Mouse (Mus musculus) NIH3T3 (cell line): ENCODE data around the gene Cdh13.

Experiments
- DNase-seq: peaks from one replicate; pipeline ENCODE4 v3.0.0-alpha.2; 2012; ENCODE audit warnings: low read depth

Gene Cdh13

GRCm38 (mm10) chr8:118306957-118307356 lies 23.4 kb downstream of the Cdh13 start:
- DNase-seq, result no peak

GRCm38 (mm10) chr8:118309106-118309505 lies 25.6 kb downstream of the Cdh13 start:
- DNase-seq, result no peak

GRCm38 (mm10) chr8:118313426-118314187 lies 30.1 kb downstream of the Cdh13 start:
- DNase-seq, result no peak

- no peak for DNase-seq
Measured at GRCm38 (mm10) chr8:118314188-118314563, 30.6 kb downstream of the Cdh13 start.

- no peak for DNase-seq
Measured at GRCm38 (mm10) chr8:118314932-118315331, 31.4 kb downstream of the Cdh13 start.

- DNase-seq, result no peak
Measured at GRCm38 (mm10) chr8:118316440-118316839, 32.9 kb downstream of the Cdh13 start.

- DNase-seq, result no peak
Measured at GRCm38 (mm10) chr8:118320566-118320965, 37.0 kb downstream of the Cdh13 start.

- DNase-seq, result no peak
Measured at GRCm38 (mm10) chr8:118323421-118323820, 39.9 kb downstream of the Cdh13 start.

GRCm38 (mm10) chr8:118334933-118335332 lies 51.4 kb downstream of the Cdh13 start:
- no peak for DNase-seq

- DNase-seq, result no peak
Measured at GRCm38 (mm10) chr8:118339711-118340110, 56.2 kb downstream of the Cdh13 start.

- peak; percentile 19 for DNase-seq
Measured at GRCm38 (mm10) chr8:118343267-118343666, 59.7 kb downstream of the Cdh13 start.

GRCm38 (mm10) chr8:118348710-118349489 lies 65.4 kb downstream of the Cdh13 start:
- DNase-seq, result no peak

- no peak for DNase-seq
Measured at GRCm38 (mm10) chr8:118350136-118350535, 66.6 kb downstream of the Cdh13 start.

GRCm38 (mm10) chr8:118353022-118353421 lies 69.5 kb downstream of the Cdh13 start:
- no peak for DNase-seq

- DNase-seq, result no peak
Measured at GRCm38 (mm10) chr8:118357067-118357466, 73.5 kb downstream of the Cdh13 start.

GRCm38 (mm10) chr8:118357596-118357995 lies 74.1 kb downstream of the Cdh13 start:
- DNase-seq, result no peak

- DNase-seq, result no peak
Measured at GRCm38 (mm10) chr8:118363781-118364180, 80.2 kb downstream of the Cdh13 start.

- no peak for DNase-seq
Measured at GRCm38 (mm10) chr8:118373092-118373491, 89.6 kb downstream of the Cdh13 start.

GRCm38 (mm10) chr8:118374738-118375137 lies 91.2 kb downstream of the Cdh13 start:
- DNase-seq, result peak; percentile 3

GRCm38 (mm10) chr8:118376791-118377190 lies 93.3 kb downstream of the Cdh13 start:
- no peak for DNase-seq

GRCm38 (mm10) chr8:118378985-118379384 lies 95.5 kb downstream of the Cdh13 start:
- no peak for DNase-seq

GRCm38 (mm10) chr8:118379657-118380056 lies 96.1 kb downstream of the Cdh13 start:
- DNase-seq, result no peak

GRCm38 (mm10) chr8:118380058-118380457 lies 96.5 kb downstream of the Cdh13 start:
- DNase-seq, result no peak
